Mouse (Mus musculus): ENCODE data around the gene Selenof. TPM values are rescaled to one million over a fixed set of nuclear protein-coding genes. Genes with fewer than 3 reads are reported as not detected.

Selenof gene
- total RNA-seq, 2 experiments from 2014 or later = 136 to 148 TPM

DNA sequence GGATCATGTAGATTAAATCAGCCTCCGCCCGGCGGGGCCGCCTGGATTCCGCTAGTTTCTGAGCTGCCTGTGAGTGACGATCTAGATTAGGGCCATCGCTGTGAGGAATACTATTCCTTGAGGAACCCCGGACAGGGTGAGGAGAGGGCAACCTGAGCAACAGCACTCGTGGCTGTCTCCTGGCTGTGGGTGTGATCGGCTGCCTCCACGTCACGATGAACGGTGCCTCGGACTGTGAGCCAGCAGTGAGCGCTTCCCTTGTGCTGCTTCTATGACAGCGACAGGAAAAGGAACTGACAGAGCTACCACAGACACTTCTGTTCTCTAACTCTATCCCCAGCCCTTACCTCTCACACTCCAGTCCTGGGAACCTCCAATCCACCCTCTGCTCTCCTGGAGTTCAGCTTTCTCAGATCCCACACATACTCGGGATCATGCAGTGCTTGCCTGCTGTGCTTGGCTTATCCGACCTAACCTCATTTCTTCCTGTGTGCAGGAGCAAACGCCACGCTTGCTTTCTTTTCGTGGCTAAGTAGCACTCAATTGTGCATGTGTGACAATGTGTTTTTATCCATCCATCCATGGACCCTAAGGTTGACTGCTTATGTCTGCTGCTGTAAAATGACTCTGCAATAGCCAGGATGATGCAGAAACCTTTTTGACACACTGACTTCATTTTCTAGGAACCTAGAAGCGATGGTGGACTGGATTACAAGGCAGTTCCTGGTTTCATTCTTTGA lies 8.4 kb upstream of the Selenof start:
- DNase-seq = peak; percentile 35 to 42

DNA sequence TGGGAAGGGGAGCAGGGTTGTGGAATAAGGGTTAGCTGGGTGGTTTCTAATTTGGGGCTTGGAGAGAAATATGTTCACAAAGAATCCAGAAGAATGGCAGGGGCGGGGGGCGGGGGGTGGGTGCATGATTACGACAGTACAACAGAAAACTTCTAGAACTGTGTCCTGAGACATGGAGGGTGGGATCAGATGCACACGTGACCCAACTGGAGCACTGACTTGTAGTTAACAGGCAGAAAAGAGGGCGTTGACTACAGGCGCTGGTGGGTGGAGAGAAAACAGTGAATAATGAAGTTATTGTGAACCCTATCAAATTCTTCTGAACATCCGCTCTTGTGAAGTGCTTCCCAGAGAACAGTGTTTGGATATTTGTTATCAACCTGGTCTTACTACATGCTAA lies 6.2 kb upstream of the Selenof start:
- no peak for DNase-seq

DNA sequence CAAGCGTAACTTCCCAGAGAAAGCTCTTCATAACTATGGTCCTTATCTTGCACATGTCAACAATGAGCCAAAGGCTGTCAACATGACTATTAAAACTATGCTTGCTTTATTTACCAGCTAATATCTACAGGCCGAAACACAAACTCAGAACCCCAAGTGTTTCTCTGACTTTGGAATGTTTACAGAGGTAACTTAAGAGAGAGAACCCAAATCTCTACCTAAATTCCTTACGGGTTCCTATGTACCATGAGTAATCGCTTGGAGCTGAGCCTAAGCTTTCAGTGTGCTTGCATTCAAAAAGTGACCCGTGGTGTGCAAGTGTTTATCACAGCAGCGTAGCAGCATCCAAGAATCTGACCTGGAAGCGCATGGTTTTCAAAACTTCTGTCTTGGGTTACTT lies 4.9 kb upstream of the Selenof start:
- DNase-seq = no peak

DNA sequence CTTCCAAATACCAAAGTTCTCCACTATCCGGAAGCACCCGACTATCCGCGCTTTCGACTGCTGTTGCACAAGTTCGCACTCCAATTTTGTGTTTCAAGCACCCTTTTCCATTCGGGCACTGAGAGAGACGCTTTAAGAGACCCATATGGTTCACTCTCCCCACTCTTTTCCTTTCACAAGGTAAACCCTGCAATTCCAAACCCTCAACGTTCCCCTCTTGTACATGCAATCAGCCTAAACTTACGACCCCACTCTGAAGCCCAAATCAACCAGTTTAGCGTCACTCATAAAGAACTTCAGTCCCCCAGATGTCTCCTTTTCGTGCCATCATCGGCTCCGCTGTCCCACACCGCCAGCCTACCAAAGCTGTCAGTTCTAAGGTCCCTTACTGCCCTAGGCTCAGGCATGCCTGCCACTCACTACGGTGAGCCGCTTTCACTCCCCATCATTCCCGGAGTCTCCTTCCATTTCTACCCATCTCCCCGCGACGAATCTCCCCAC lies 1.2 kb upstream of the Selenof start:
- DNase-seq = peak in 1 of 2 experiments; percentile 38

DNA sequence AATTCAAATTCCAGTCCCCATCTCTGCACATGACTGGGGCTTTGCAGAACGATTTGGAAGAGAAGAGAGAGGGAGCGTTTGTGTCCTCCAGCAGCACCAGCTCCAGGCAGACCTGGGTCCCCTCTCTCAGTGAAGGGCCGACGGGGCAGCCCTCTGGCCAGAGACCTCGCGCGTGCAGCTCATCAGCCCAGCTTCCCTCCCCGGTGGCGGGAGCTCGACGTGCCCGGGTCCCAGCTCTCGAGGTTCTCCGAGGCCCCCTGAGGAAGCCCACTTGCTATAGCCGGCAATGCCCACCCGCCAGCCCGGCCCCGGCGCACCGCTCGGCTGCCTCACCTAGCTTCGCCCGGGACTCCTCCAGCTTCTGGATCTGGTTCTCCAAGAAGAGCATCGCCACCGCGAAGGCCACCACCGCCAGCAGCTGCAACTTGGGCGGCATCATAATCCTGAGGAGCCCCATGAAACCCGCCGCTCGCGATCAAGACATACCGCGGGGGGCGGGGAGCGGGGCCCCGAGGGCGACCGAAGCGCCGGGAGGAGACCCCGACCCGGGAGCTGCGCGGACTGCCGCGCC lies 618 bp upstream of the Selenof start:
- DNase-seq = peak; percentile 17 to 59

DNA sequence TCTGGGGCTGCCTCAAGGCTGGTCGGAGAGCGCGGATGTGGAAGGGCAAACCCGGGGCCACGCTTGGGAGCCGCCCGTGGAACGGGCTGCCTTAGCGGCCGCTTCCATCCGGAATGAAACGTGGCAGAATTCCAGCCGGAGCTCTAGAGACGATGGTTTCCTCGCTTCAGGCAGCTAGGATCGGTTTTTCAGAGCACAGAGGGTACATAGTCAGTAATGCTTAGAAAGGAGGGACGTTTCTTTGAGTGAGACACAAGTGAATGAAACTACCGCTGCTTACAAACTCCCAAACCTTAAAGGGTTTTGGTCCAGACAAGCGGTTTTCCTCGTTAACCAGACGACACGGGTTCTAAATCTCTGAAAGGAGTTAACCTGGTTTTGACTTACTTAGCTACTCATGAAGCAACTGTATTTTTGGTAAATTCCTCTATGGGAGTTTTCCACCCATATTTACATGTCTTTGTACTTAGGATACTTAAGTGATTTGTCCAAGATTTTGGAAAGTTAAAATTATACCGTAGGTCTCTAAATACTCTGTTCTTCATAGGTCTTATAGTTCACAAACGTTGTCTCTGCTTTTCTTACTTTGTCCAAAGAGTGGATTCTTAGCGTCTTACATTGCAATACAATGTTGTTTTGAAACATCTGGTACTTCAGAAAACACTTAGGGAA lies 848 bp downstream of the Selenof start:
- DNase-seq = no peak

DNA sequence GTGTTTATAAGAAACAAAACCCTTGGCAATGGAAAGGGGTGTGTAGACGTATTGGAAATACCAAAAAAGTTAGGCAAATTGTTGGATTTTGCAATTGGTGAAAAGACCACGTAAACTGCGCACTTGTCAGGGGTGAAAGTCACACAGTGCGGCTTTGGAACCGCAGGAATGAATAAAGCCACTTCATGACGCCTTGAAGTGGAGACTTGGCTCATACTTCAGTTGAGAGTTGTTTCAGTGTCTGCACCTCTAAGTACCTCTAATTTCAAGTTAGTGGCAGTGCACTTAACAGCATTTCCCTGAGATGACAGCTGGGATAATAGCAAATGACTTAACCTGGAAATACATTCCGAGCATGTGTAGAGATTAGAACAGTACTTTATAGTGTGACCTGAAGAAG lies 4.2 kb downstream of the Selenof start:
- no peak for DNase-seq

DNA sequence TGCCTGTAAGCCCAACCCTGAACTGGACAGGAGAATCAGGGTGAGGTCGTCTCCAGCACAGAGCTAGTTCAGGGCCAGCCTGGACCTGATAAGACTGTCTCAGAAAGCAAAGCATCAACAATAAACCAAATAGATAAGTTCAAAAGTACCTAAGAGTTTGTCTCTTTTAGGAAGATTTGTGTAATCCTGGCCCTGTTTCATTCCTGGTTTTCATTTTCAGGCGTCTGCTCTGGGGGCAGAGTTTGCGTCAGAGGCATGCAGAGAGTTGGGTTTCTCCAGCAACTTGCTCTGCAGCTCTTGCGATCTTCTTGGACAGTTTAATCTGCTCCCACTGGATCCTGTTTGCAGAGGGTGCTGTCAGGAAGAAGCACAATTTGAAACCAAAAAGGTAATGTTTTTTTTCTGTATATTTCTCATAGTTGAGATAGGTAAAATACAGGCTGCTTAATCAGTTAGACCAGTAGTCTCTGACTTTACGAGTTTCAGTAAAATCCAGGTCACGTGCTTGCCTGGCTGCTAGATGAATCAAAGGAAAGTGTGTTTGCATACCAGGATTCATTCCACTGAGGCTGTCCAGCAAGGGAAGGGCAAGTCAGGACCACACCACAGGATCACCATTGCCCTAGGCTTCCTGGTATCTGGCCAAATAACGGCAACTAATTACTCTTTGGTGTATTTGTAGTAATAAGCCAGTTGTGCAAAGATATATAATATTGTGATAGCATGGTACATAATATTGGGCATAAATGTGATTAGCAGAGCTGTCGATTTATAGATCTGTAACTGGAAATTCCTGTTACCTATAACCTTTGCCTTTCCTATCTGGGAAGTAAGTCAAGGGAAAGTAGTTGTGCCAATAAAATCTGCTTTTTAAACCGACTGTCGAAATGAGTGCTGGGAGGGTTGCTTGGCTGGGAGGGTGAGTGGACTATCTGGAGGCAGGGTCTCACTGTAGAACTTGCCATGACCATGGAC lies 7.5 kb downstream of the Selenof start:
- DNase-seq = no peak

DNA sequence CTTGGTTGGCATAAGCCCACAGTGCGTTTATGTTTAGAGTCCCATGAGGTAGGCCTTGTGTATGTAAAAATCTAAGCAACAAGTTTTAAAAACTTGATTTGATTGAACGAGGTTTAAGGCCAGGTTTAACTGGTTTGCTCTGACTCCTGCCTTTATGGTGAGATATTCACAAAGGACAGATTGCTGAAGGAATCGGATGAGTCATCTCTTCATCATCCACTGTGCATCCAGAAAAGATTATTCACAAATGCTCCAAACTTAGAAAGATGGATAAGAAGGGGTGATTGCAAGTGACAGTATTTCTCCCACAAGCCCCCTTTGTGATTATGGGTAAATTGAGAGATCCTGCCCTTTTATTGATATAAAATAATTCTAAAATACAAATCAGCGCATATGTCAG lies 8.8 kb downstream of the Selenof start:
- no peak for DNase-seq

DNA sequence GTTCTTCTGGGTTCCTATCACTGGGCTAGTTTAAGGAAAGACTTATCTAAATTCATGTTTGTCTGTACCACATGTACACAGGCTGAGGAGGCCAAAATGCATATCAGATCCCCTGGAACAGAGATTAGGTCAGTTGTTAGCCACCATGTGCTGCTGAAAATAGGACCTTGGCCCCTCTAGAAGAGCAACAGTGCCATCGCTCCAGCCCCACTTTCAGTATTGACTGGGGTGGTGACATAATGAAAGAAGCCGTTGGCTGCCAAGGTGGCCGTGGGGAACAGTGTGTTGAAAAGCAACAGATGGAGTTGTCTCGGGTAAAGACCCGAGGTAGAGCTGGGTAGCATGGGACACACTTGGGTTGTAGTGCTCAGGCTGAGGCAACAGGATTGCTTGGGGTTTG lies 9.7 kb downstream of the Selenof start:
- DNase-seq = no peak

DNA sequence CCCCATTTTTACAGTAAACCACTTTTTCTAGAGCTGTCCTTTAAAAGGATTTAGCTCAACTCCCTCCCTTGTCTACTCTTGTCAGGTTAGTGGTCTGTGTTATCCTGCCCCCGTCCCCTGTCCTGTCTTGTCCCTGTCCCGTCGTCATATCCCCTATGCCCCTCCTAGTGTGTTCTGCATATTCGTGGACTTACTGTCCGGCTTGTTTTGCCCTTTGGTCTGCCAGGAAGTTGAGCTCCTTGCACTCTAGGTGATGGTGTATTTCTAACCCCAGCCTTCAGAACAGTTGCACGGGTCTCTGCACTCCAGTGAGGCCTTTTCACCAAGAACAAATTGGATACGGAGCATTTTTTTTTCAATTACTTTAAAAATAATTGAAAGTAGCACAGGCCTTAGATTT lies 10.2 kb downstream of the Selenof start:
- no peak for DNase-seq

DNA sequence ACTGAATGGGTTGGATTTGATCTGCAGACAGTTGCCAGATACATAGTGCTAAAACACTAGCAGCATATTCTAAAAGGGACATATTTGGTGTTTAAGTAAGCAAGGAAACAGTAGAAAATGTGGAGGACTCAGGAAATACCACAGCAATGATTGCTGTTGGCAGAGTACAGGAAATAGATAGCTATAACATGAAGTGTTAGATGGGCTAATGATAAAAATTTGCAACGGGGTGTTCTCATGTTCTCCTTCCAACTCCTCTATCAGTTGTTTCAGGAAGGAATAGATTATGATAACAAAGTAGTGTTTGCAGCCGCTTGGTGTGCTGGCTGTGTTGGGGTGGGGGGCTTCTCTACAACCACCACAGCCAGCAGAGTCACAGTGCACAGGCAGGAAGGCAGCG lies 11.7 kb downstream of the Selenof start:
- DNase-seq = no peak

DNA sequence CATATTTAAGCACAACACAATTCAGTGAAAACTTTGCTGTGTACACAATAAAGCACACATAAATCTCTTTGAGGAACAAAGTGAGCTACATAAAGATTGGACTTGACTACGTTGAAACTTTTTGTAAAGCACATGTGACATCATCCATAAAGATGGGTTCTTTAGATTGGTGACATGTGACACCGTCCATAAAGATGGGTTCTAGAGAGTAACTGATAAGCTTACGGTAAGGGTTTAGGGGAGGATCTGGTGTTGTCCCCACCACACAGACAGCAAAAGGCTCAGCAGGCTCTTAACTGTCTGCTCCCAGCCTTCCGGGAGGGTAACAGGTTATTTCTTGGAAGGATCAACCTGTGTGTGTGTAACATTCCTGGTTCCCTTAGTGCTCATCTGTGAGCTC lies 12.2 kb downstream of the Selenof start:
- DNase-seq = no peak

DNA sequence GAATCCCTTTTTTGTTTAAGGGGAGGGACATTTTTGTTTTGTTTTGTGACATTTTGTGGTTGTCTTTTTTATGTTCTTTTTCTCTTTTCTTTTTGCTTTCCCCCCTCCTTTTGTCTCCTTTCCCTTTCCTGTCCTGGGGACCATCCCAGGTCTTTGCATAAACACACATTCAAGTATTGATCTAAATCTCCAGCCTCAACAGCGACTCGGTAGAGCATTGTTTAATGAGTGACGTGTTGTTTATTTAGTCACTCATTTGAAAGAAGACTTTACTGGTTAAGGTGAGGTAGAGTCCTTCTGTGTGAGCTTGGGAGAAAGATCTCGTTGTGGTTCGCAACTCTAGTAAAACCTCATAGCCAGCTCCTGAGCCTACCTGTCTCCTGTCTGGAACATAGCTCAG lies 13.7 kb downstream of the Selenof start:
- DNase-seq = no peak

DNA sequence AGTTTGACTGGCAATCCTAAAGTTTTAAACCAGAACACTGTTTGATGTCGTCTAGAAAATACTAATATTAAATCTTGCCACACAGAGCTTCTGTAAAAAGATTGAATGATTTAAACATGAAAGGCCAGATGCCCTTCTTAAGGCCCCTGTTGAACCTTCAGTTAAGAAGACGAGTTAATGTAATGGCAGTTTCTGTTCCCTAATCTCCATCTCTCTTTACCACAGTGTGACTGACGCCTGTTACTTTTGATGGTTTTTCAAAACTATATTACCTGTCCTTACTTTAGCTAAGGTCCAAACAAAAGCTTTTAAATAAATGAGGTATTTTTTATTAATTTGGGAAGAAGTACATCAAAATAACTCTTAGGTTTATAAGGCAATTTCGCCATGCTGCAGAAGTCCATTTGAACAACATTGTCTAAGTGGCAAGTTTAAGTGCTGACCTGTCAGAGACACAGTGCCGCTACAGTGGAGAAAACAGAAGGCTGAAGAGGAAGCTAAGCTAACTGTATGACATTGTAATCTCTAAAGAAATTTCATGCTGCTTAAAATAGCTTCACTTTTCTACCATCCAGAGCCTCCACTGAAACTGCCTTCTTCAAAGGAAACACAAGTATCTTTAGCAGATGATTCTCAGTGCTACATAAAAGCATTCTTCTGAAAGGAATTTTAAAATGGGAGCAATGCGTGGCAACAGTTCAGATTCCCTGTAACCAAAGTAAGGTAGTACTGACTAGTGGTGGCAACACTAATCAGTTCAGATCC lies 14.9 kb downstream of the Selenof start:
- DNase-seq = peak in 1 of 2 experiments; percentile 18

DNA sequence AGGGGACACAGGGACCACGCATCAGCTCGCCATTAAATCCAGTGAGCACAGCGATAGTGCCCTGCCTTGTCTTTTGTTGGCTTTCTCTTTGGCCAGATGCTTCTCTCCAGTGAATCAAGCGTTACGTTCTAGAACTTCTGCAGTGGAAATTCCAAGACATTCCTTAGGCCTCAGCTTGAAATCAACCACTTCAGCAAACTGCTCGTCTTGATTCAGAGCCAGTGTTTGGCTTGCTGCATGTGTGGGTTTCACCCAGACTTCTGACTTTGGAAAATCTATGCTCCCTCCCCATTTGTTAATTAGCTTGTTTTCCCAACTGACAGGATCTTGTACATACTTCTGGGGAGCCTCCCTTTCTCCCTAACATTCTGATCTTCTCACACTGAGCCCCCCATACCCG lies 16.6 kb downstream of the Selenof start:
- DNase-seq = peak; percentile 21 to 38

DNA sequence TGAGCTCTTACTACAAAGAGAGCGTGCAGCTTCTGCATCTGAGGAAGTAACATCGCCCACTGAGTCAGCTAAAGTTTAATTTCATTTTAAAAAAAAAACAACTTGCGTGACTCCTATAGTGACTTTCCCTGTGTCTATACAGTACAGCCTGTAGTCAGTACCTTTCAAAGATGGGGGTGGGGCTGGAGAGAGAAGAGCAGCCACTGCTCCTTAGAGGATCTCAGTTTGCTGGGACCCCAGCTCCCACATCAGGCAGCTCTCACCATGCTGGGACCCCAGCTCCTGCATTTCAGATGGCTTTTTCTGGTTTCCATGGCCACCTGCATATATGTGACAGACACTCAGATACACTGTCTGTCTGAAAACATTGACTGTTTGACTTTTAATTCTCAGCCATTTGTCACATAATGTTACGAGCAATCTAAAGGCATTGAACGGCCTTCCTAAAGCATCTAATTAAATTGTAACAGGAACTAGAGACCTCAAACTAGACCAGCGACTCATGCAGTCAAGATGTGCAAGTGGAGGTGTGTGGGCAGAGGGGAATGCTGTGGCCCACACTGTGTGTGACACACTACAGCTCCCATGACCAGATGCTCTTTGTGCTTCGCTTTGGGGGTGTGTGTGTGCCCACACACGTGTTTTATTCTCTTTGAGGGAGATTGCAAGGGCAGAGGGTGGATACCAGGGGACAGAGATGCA lies 19.2 kb downstream of the Selenof start:
- DNase-seq = no peak

DNA sequence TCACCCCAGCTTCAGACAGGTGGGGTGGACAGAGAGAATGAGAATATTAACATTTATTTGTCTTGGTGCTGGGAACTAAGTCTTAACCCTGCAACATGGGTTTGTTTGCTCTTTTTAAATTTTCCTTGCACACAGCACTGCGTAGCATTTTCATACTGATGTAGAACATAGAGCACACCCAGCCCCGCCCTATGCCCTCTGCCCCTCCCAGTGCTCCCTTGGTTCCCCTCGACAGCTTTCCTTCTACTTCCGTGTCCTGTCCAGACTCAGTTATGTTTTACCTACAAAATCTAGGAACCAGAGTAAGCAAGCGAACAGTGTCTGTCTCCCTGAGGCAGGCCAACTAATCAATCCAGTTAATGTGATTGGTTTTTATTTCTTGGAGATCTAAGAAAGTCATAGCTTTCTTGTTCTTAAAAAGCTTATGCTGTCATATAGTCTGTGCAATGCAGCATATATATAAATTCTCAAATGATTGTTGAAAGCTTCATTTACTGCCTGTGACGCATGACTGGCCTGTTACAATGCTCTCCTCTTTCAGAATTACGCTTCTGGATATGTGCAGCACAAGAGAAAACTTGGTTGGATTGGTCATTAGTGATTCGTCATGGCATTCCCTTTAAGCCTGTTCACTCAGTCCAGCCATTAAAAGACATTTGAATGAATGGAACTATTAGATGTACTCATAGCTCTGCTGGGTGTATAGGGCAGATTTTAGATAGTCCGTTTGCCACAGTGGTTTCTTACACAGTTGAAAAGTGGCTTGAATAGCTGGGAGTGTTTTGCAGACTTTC lies 23.1 kb downstream of the Selenof start:
- no peak for DNase-seq

DNA sequence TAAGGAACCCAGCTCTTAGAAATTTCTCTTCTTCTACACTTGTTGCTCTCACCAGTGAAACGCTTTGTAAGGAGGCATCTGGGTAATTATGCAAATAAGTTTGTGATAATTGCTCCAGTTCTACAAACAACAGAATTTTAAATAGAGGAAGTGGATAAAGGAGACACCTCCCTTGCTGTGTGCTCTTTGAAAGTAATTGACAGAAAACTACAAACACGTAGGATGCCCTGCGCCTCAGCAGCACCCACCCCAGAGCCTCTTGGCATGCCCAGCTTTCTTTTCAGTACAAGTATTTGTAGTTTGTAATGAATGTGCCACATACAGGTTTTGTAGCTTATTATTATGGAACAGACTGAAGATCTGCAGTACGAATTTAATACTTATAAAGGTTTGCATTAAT lies 27.0 kb downstream of the Selenof start:
- no peak for DNase-seq

All from heart, adult 18-20 months (tissue).